Mouse (Mus musculus) neural tube, embryonic 11.5 days (tissue): ENCODE results near the gene Nubpl. TPM values are rescaled to one million over a fixed set of nuclear protein-coding genes. Genes with fewer than 3 reads are reported as not detected.

Experiments used
- ATAC-seq: fragments of 200-750 bp; cut with Nextera tagmentation; 2 replicates; pipeline ENCODE4 v1.8.0; 2017; ENCODE audit warnings: moderate number of reproducible peaks, mild to moderate bottlenecking, moderate TSS enrichment, moderate library complexity; ENCODE audit not compliant: insufficient read depth, low FRiP score, low TSS enrichment
- DNase-seq: peaks from one replicate; pipeline ENCODE4 v3.0.0-alpha.2; 2015; ENCODE audit warnings: low spot score
- H3K27ac ChIP-seq: fragments of 300-500 bp; sonication (generic); 2 replicates; pipeline ENCODE4 v1.5.1; 2014; ENCODE audit warnings: low read depth, mild to moderate bottlenecking, low read length
- H3K27me3 ChIP-seq: fragments of 300-500 bp; sonication (generic); 2 replicates; pipeline ENCODE4 v1.6.1; 2014; ENCODE audit warnings: mild to moderate bottlenecking, low read length, mixed read lengths; ENCODE audit not compliant: control insufficient read depth, insufficient read depth
- H3K36me3 ChIP-seq: fragments of 300-500 bp; sonication (generic); 2 replicates; pipeline ENCODE4 v1.6.1; 2014; ENCODE audit warnings: mild to moderate bottlenecking, low read length, moderate library complexity, mixed read lengths; ENCODE audit not compliant: control insufficient read depth, insufficient read depth
- H3K4me1 ChIP-seq: fragments of 300-500 bp; sonication (generic); 2 replicates; pipeline ENCODE4 v1.6.1; 2014; ENCODE audit warnings: low read length, mixed read lengths; ENCODE audit not compliant: control insufficient read depth, insufficient read depth
- H3K4me2 ChIP-seq: fragments of 300-500 bp; sonication (generic); 2 replicates; pipeline ENCODE4 v1.6.1; 2014; ENCODE audit warnings: low read depth, mild to moderate bottlenecking, moderate library complexity
- H3K4me3 ChIP-seq: fragments of 300-500 bp; sonication (generic); 2 replicates; pipeline ENCODE4 v1.5.1; 2014; ENCODE audit warnings: low read depth, low read length
- H3K9ac ChIP-seq: fragments of 300-500 bp; sonication (generic); 2 replicates; pipeline ENCODE4 v1.6.1; 2014; ENCODE audit warnings: mild to moderate bottlenecking, low read length
- H3K9me3 ChIP-seq: fragments of 300-500 bp; sonication (generic); 2 replicates; pipeline ENCODE4 v1.6.1; 2016; ENCODE audit warnings: low read length; ENCODE audit not compliant: control insufficient read depth
- WGBS: fragments of 180-500 bp; shearing (Covaris S2); extraction: QIAGEN DNeasy Blood & Tissue Kit; methylation state at CpG from one replicate; pipeline ENCODE4 v1.1.7; 2014; 5-methylcytosine and 5-hydroxymethylcytosine counted together
- polyA plus RNA-seq: library from polyadenylated mRNA; unstranded; fragments of >200 nt; fragmentation: Nextera tagmentation; extraction: Ambion mirVana; gene quantifications from 2 replicates; pipeline ENCODE4 v1.2.1, GENCODE M21; 2014

Gene Nubpl
- polyA plus RNA-seq, 1 experiment from 2014 or later: 9.5 TPM

GRCm38 (mm10) chr12:52361198-52361597, 263.7 kb downstream of the Nubpl start:
- Histone ChIP-seq H3K36me3 (no peaks in the 10 kb centered on the region), H3K4me2 (no peak overlapping the region), H3K4me1 (no peaks in the 10 kb centered on the region; the same call in 1 of the 2 replicates), H3K4me3 (no peak overlapping the region), H3K27ac (no peak overlapping the region), H3K9ac (no peak overlapping the region), H3K27me3 (no peaks in the 10 kb centered on the region), H3K9me3 (no peaks in the 10 kb centered on the region)
- 70% methylated on average over 6 of the region's 6 CpGs for WGBS
- no peak for DNase-seq
- no peak for ATAC-seq

Other genes with a start within 250 kb of the Nubpl start
- gene Heatr5a, start 126.4 kb upstream of the Nubpl start, polyA plus RNA-seq: 10.2 and 11.1 TPM in 2 replicates
- 20.7 and 21.9 TPM in 2 replicates for gene Dtd2, start 91.2 kb upstream of the Nubpl start, polyA plus RNA-seq
- gene Gpr33, start 69.7 kb upstream of the Nubpl start, polyA plus RNA-seq: not detected in 2 replicates